Mouse (Mus musculus): ENCODE data around the gene Gars. TPM values are rescaled to one million over a fixed set of nuclear protein-coding genes. Genes with fewer than 3 reads are reported as not detected.
A peak's percentile ranks its signal among the peaks of the same experiment; 100 is the strongest.

Gars gene
- total and polyA plus RNA-seq, 2 experiments from 2014 or later, result 111 to 192 TPM

GRCm38 (mm10) chr6:55082261-55083051 lies 44.6 kb downstream of the Gars start:
- Histone ChIP-seq H3K9me3 (ENCODE audit: low read length) (no peaks in the 10 kb centered on the region), H3K4me3 (ENCODE audit: low read length) (no peak overlapping the region), H3K27me3 (ENCODE audit: insufficient read depth, low read length) (no peaks in the 10 kb centered on the region), H3K9ac (replicated peaks; ENCODE audit: low read length) (no peak overlapping the region), H3K4me1 (ENCODE audit: insufficient read depth, low read length) (no peaks in the 10 kb centered on the region), H3K36me3 (ENCODE audit: insufficient read depth, low read length) (peaks cover 30% of the 10 kb centered on the region), H3K4me2 (ENCODE audit: low read depth, low read length) (no peak overlapping the region), H3K27ac (no peak overlapping the region)
- DNase-seq (ENCODE audit: low spot score) (no peak), ATAC-seq (0 out of 2 replicates have a peak, but pooled peaks have one; percentile 16)
- WGBS, result 77% methylated on average over 7 of the region's 7 CpGs
- no peak for TF ChIP-seq CTCF (IDR thresholded peaks at IDR 0.05; ENCODE audit: low read depth)

GRCm38 (mm10) chr6:55087355-55087754 lies 49.5 kb downstream of the Gars start:
- no peaks in the 10 kb centered on the region for H3K36me3 ChIP-seq (ENCODE audit: insufficient read depth, low read length)
- no peak for TF ChIP-seq CTCF (IDR thresholded peaks at IDR 0.05; ENCODE audit: low read depth)
- no peak for DNase-seq (ENCODE audit: low spot score)
- no peak overlapping the region for H3K4me3 ChIP-seq (ENCODE audit: low read length)
- no peaks in the 10 kb centered on the region for H3K4me1 ChIP-seq (ENCODE audit: insufficient read depth, low read length)
- ATAC-seq, result no peak
- no peak overlapping the region for H3K4me2 ChIP-seq (ENCODE audit: low read depth, low read length)
- no peak overlapping the region for H3K27ac ChIP-seq
- H3K27me3 ChIP-seq (ENCODE audit: insufficient read depth, low read length), result no peaks in the 10 kb centered on the region
- no peak overlapping the region for H3K9ac ChIP-seq (replicated peaks; ENCODE audit: low read length)
- WGBS, result 59% methylated on average over 4 of the region's 4 CpGs
- H3K9me3 ChIP-seq (ENCODE audit: low read length), result no peaks in the 10 kb centered on the region

GRCm38 (mm10) chr6:55090639-55091038 lies 52.8 kb downstream of the Gars start:
- ATAC-seq (no peak), DNase-seq (ENCODE audit: low spot score) (no peak)
- H3K4me2 ChIP-seq (ENCODE audit: low read depth, low read length), result no peak overlapping the region
- H3K4me3 ChIP-seq (ENCODE audit: low read length), result no peak overlapping the region
- no peak overlapping the region for H3K9ac ChIP-seq (replicated peaks; ENCODE audit: low read length)
- no peak for TF ChIP-seq CTCF (IDR thresholded peaks at IDR 0.05; ENCODE audit: low read depth)
- H3K36me3 ChIP-seq (ENCODE audit: insufficient read depth, low read length), result no peaks in the 10 kb centered on the region
- no peaks in the 10 kb centered on the region for H3K4me1 ChIP-seq (ENCODE audit: insufficient read depth, low read length)
- H3K27ac ChIP-seq, result no peak overlapping the region
- 43% methylated on average over 4 of the region's 4 CpGs for WGBS
- no peaks in the 10 kb centered on the region for H3K27me3 ChIP-seq (ENCODE audit: insufficient read depth, low read length)
- no peaks in the 10 kb centered on the region for H3K9me3 ChIP-seq (ENCODE audit: low read length)

DNA sequence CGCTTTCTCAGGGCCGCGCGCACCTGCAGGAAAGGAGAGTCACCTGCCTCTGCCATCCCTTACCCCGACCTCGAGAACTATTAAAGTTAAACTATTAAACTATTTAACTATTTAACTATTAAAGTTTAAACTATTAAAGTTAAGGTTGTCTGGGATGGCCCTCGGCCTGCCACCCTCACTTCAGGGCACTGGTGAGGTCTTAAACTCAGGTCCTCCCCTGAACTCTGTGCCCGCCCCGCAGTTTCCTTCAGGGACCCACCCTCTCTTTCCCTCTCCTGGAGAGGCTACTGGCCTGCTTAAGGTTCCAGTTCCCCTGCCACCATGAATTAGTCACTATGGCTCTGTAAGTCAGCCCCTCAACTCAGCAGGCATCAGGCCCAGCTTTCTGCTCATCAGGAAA lies 53.6 kb downstream of the Gars start:
- ATAC-seq (no peak), DNase-seq (ENCODE audit: low spot score) (no peak)
- Histone ChIP-seq H3K9me3 (ENCODE audit: low read length) (no peaks in the 10 kb centered on the region), H3K27me3 (ENCODE audit: insufficient read depth, low read length) (no peaks in the 10 kb centered on the region), H3K4me3 (ENCODE audit: low read length) (no peak overlapping the region), H3K9ac (replicated peaks; ENCODE audit: low read length) (no peak overlapping the region), H3K4me2 (ENCODE audit: low read depth, low read length) (no peak overlapping the region), H3K4me1 (ENCODE audit: insufficient read depth, low read length) (no peaks in the 10 kb centered on the region), H3K36me3 (ENCODE audit: insufficient read depth, low read length) (no peaks in the 10 kb centered on the region), H3K27ac (no peak overlapping the region)
- TF ChIP-seq CTCF (IDR thresholded peaks at IDR 0.05; ENCODE audit: low read depth), result no peak
- WGBS, result 91% methylated on average over 9 of the region's 9 CpGs

GRCm38 (mm10) chr6:55093431-55094146 lies 55.8 kb downstream of the Gars start:
- 66% methylated on average over 6 of the region's 6 CpGs for WGBS

DNA sequence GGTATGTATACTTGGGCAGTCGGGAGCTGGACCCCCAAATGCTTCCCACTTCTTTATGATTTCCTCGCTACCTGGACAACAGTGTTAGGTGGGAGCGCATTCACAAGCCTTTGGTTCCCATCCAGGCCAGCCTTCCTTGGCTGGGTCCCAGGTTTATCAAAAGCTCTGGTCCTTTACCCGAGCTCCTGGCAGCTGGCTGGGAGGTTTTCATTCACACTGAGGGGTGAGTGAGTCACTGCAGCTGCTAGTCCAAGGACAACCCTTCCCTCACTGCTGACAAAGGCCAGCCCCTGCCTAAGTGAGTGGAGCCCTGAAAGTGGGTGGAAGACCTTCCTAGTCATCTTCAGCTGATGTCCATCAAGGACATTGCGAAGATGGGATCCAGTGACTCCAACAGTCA lies 60.2 kb downstream of the Gars start:
- ATAC-seq, result no peak
- Histone ChIP-seq H3K4me3 (ENCODE audit: low read length) (no peak overlapping the region), H3K4me1 (ENCODE audit: insufficient read depth, low read length) (no peaks in the 10 kb centered on the region), H3K36me3 (ENCODE audit: insufficient read depth, low read length) (no peaks in the 10 kb centered on the region), H3K4me2 (ENCODE audit: low read depth, low read length) (no peak overlapping the region), H3K27me3 (ENCODE audit: insufficient read depth, low read length) (no peaks in the 10 kb centered on the region), H3K9ac (replicated peaks; ENCODE audit: low read length) (no peak overlapping the region), H3K9me3 (ENCODE audit: low read length) (no peaks in the 10 kb centered on the region), H3K27ac (no peak overlapping the region)
- no peak for TF ChIP-seq CTCF (IDR thresholded peaks at IDR 0.05; ENCODE audit: low read depth)
- 51% methylated on average over 5 of the region's 5 CpGs for WGBS
- DNase-seq (ENCODE audit: low spot score), result peak; percentile 49

More at GRCm38 (mm10) chr6:55093431-55094146, 55.8 kb downstream of the Gars start:
- Histone ChIP-seq H3K4me3 (ENCODE audit: low read length) (no peak overlapping the region), H3K27me3 (ENCODE audit: insufficient read depth, low read length) (no peaks in the 10 kb centered on the region), H3K27ac (no peak overlapping the region), H3K4me1 (ENCODE audit: insufficient read depth, low read length) (no peaks in the 10 kb centered on the region), H3K4me2 (ENCODE audit: low read depth, low read length) (no peak overlapping the region), H3K9me3 (ENCODE audit: low read length) (no peaks in the 10 kb centered on the region), H3K9ac (replicated peaks; ENCODE audit: low read length) (no peak overlapping the region), H3K36me3 (ENCODE audit: insufficient read depth, low read length) (no peaks in the 10 kb centered on the region)
- no peak for TF ChIP-seq CTCF (IDR thresholded peaks at IDR 0.05; ENCODE audit: low read depth)
- ATAC-seq, result peak; percentile 31; the same call in 1 of the 2 replicates
- no peak for DNase-seq (ENCODE audit: low spot score)
